ENCODE assay signal across 7 mouse cellular contexts in genomic region chr14:25749143-25749909, GRCm38 (mm10). TPM values are rescaled to one million over a fixed set of nuclear protein-coding genes. Genes with fewer than 3 reads are reported as not detected.
DNase-seq lines count a peak whose midpoint lies in the region; ATAC-seq and TF ChIP-seq lines count a peak whose summit lies in the region.

No protein-coding gene starts in this region.

- no peak overlapping the region for H3K4me2 ChIP-seq in lung, embryonic 14.5 days
- peak overlapping the region; percentile 78 for H3K4me2 ChIP-seq in myocyte (ENCODE audit: low read depth)

- no peak for ATAC-seq in lung, embryonic 14.5 days (ENCODE audit: insufficient read depth)

- H3K4me1 ChIP-seq in lung, embryonic 14.5 days (ENCODE audit: insufficient read depth), result peaks cover 14% of the 10 kb centered on the region

- peak overlapping the region; percentile 28 for H3ac ChIP-seq in myocyte (ENCODE audit: control insufficient read depth, insufficient read length)

- no peaks in the 10 kb centered on the region for H3K9me3 ChIP-seq in lung, embryonic 14.5 days (ENCODE audit: low read depth, low read length)

- no peak overlapping the region for H3K9ac ChIP-seq in lung, embryonic 14.5 days

- H3K36me3 ChIP-seq in lung, embryonic 14.5 days (ENCODE audit: insufficient read depth), result peaks cover 30% of the 10 kb centered on the region
- H3K36me3 ChIP-seq in myocyte (ENCODE audit: control insufficient read depth, insufficient read depth), result peaks cover 60% of the 10 kb centered on the region

- no peak for TF ChIP-seq CTCF in lung, embryonic 14.5 days (IDR thresholded peaks at IDR 0.05; ENCODE audit: low read depth)

- WGBS in lung, embryonic 14.5 days, result 41% methylated on average over 13 of the region's 13 CpGs

- TF ChIP-seq POLR2A in myocyte (IDR thresholded peaks at IDR 0.05; ENCODE audit: insufficient read length, low read depth), result peak; percentile 26

- peaks cover 62% of the 10 kb centered on the region for H3K79me2 ChIP-seq in myocyte (ENCODE audit: control insufficient read depth, insufficient read depth)

- peak; percentile 46 for DNase-seq in lung, embryonic 14.5 days
- no peak for DNase-seq in lung, postnatal 14 days
- peak; percentile 57 for DNase-seq in embryo, embryonic 9.5 days (ENCODE audit: extremely low spot score)
- DNase-seq in heart, adult 9 months (ENCODE audit: low spot score in 2 of 2), result peak; percentile 74 to 75
- DNase-seq in thymus, postnatal 25 days, result no peak
- no peak for DNase-seq in frontal cortex, postnatal 36 days (ENCODE audit: low spot score in 2 of 2)

- no peak overlapping the region for H3K4me3 ChIP-seq in lung, embryonic 14.5 days (ENCODE audit: low read depth, low read length)
- peak overlapping the region; percentile 6 for H3K4me3 ChIP-seq in myocyte

- H3K27me3 ChIP-seq in lung, embryonic 14.5 days (ENCODE audit: insufficient read depth, low read length), result no peaks in the 10 kb centered on the region
- no peaks in the 10 kb centered on the region for H3K27me3 ChIP-seq in myocyte (ENCODE audit: control insufficient read depth, insufficient read depth, insufficient read length)

- H3K27ac ChIP-seq in lung, embryonic 14.5 days (ENCODE audit: low read depth), result peak overlapping the region; percentile 6; the same call in 1 of the 2 replicates

TF ChIP-seq in myocyte, 11 proteins besides CTCF, POLR2A, EP300 and RAD21:
- no peak for TF ChIP-seq REST (IDR thresholded peaks at IDR 0.05; ENCODE audit: insufficient read depth, insufficient read length)
- no peak for TF ChIP-seq SRF (IDR thresholded peaks at IDR 0.05; ENCODE audit: control insufficient read depth, insufficient read length, low read depth)
- TF ChIP-seq MYOG (IDR thresholded peaks at IDR 0.05; ENCODE audit: control insufficient read depth in 1 of 3, insufficient read depth in 1 of 3, insufficient read length in 2 of 3, low read depth in 2 of 3), result peak; percentile 68 to 78 (median 68)
- peak; percentile 98 for TF ChIP-seq TCF12 (IDR thresholded peaks at IDR 0.05; ENCODE audit: insufficient read depth, poor library complexity, severe bottlenecking)
- peak; percentile 95 for TF ChIP-seq CEBPB (IDR thresholded peaks at IDR 0.05; ENCODE audit: insufficient read depth, poor library complexity, severe bottlenecking)
- TF ChIP-seq MAX (IDR thresholded peaks at IDR 0.05; ENCODE audit: low read depth), result peak; percentile 37
- TF ChIP-seq MYOD1 (IDR thresholded peaks at IDR 0.05; ENCODE audit: control insufficient read depth in 1 of 3, insufficient read length in 2 of 3, low read depth in 2 of 3), result peak in 2 of 3 experiments; percentile 92 to 94
- no peak for TF ChIP-seq E2F4 (IDR thresholded peaks at IDR 0.05; ENCODE audit: insufficient read depth)
- no peak for TF ChIP-seq USF1 (IDR thresholded peaks at IDR 0.05; ENCODE audit: low read depth)
- TF ChIP-seq TCF3 (IDR thresholded peaks at IDR 0.05; ENCODE audit: insufficient read length, low read depth), result peak; percentile 76
- TF ChIP-seq POLR2AphosphoS2 (IDR thresholded peaks at IDR 0.05; ENCODE audit: insufficient read length, low read depth), result peak; percentile 45

RNA-seq across cellular contexts. Expression of gene Zcchc24, which starts 19.5 kb away (rescaled TPM):
- 29.6 and 29.8 TPM in 2 replicates for polyA plus RNA-seq in lung, embryonic 14.5 days (2014; fragmentation: Nextera tagmentation; extraction: Ambion mirVana)
- 86.2 TPM for polyA plus RNA-seq in myocyte (2012; fragmentation: generic; extraction: Trizol)

RNA-seq across cellular contexts. Expression of gene Ppif, which starts 55.4 kb away (rescaled TPM):
- polyA plus RNA-seq in lung, embryonic 14.5 days (2014; fragmentation: Nextera tagmentation; extraction: Ambion mirVana), result 29.2 and 30.4 TPM in 2 replicates
- 14.1 TPM for polyA plus RNA-seq in myocyte (2012; fragmentation: generic; extraction: Trizol)

Comparison
In these comparisons a context has a peak if more than half of its experiments do, and no peak if none do; other contexts are left out.
1. DNase-seq: peak in lung, embryonic 14.5 days (single experiment), embryo, embryonic 9.5 days (single experiment) and heart, adult 9 months (2 of 2); none in lung, postnatal 14 days (single experiment), thymus, postnatal 25 days (single experiment) and frontal cortex, postnatal 36 days (0 of 2).